Mouse (Mus musculus) embryo, embryonic 9.5 days (tissue): ENCODE results near the gene Gm26602.
"Not testable (repeated sequence)": the region's sequence is repeated elsewhere in the genome, so short reads cannot be mapped to it uniquely, and the experiment has no call there.

Source experiments
- DNase-seq: peaks from one replicate; pipeline ENCODE4 v3.0.0-alpha.2; 2017; ENCODE audit errors: extremely low spot score

Gene Gm26602

GRCm38 (mm10) chr10:79884938-79885337, 25.7 kb upstream of the Gm26602 start:
- DNase-seq = not testable (repeated sequence)

- DNase-seq = no peak
Measured at GRCm38 (mm10) chr10:79886054-79886453, 24.6 kb upstream of the Gm26602 start, which contains the start of gene Elane. Gene Elane (plus strand): TSS chr10:79886247.

- DNase-seq = no peak
Measured at GRCm38 (mm10) chr10:79886611-79887010, 24.0 kb upstream of the Gm26602 start.

- no peak for DNase-seq
Measured at GRCm38 (mm10) chr10:79889386-79889785, 21.3 kb upstream of the Gm26602 start.

GRCm38 (mm10) chr10:79890670-79891069, 20.0 kb upstream of the Gm26602 start, which contains the start of gene Cfd:
Gene Cfd (plus strand): TSS chr10:79890853.
- DNase-seq = no peak

GRCm38 (mm10) chr10:79892451-79893118, 18.1 kb upstream of the Gm26602 start:
- DNase-seq = peak; percentile 85

GRCm38 (mm10) chr10:79896306-79896705, 14.3 kb upstream of the Gm26602 start:
- no peak for DNase-seq

GRCm38 (mm10) chr10:79896814-79897213, 13.8 kb upstream of the Gm26602 start:
- DNase-seq = no peak

- DNase-seq = no peak
Measured at GRCm38 (mm10) chr10:79897316-79898245, 13.1 kb upstream of the Gm26602 start.

GRCm38 (mm10) chr10:79900951-79901410, 9.7 kb upstream of the Gm26602 start:
- no peak for DNase-seq

- no peak for DNase-seq
Measured at GRCm38 (mm10) chr10:79906712-79907111, 3.9 kb upstream of the Gm26602 start.

- no peak for DNase-seq
Measured at GRCm38 (mm10) chr10:79907415-79907814, 3.2 kb upstream of the Gm26602 start.

GRCm38 (mm10) chr10:79908167-79909091, 2.2 kb upstream of the Gm26602 start, which contains the start of gene Med16:
Gene Med16 (minus strand): TSS chr10:79908923.
- DNase-seq = peak; percentile 99

- peak; percentile 83 for DNase-seq
Measured at GRCm38 (mm10) chr10:79909092-79909922, 1.3 kb upstream of the Gm26602 start.

GRCm38 (mm10) chr10:79912412-79912811, 1.8 kb downstream of the Gm26602 start:
- DNase-seq = no peak

- DNase-seq = no peak
Measured at GRCm38 (mm10) chr10:79914131-79914947, 3.7 kb downstream of the Gm26602 start.

- DNase-seq = no peak
Measured at GRCm38 (mm10) chr10:79914948-79915596, 4.4 kb downstream of the Gm26602 start.

GRCm38 (mm10) chr10:79916081-79916480, 5.4 kb downstream of the Gm26602 start:
- no peak for DNase-seq
